Mouse (Mus musculus) heart, embryonic 10.5 days (tissue): ENCODE results near the gene 1700037H04Rik. TPM values are rescaled to one million over a fixed set of nuclear protein-coding genes. Genes with fewer than 3 reads are reported as not detected.

Experiments
- DNase-seq: peaks from one replicate; pipeline ENCODE4 v3.0.0-alpha.2; 2017; ENCODE audit warnings: low spot score
- H3K27ac ChIP-seq: fragments of 300-500 bp; sonication (generic); 2 replicates; pipeline ENCODE4 v1.5.1; 2016; ENCODE audit warnings: mild to moderate bottlenecking
- H3K27me3 ChIP-seq: fragments of 300-500 bp; sonication (generic); 2 replicates; pipeline ENCODE4 v1.6.1; 2016; ENCODE audit warnings: mild to moderate bottlenecking; ENCODE audit not compliant: poor library complexity, insufficient read depth, severe bottlenecking
- H3K36me3 ChIP-seq: fragments of 300-500 bp; sonication (generic); 2 replicates; pipeline ENCODE4 v1.6.1; 2016; ENCODE audit warnings: mild to moderate bottlenecking, moderate library complexity
- H3K4me1 ChIP-seq: fragments of 300-500 bp; sonication (generic); 2 replicates; pipeline ENCODE4 v1.6.1; 2016; ENCODE audit warnings: mild to moderate bottlenecking
- H3K4me3 ChIP-seq: fragments of 300-500 bp; sonication (generic); 2 replicates; pipeline ENCODE4 v1.5.1; 2016; ENCODE audit warnings: mild to moderate bottlenecking, moderate library complexity
- H3K9me3 ChIP-seq: fragments of 300-500 bp; sonication (generic); 2 replicates; pipeline ENCODE4 v1.6.1; 2016; ENCODE audit warnings: mild to moderate bottlenecking, moderate library complexity
- WGBS: fragments of 180-500 bp; shearing (Covaris S2); methylation state at CpG from one replicate; pipeline ENCODE4 v1.1.7; 2016; 5-methylcytosine and 5-hydroxymethylcytosine counted together
- polyA plus RNA-seq: library from polyadenylated mRNA; unstranded; fragments of >200 nt; fragmentation: Nextera tagmentation; extraction: Ambion mirVana; gene quantifications from 2 replicates; pipeline ENCODE4 v1.2.1, GENCODE M21; 2016

Gene 1700037H04Rik
- polyA plus RNA-seq, 1 experiment from 2014 or later = 82.6 TPM

GRCm38 (mm10) chr2:131190344-131191004 is 30.6 kb upstream of the 1700037H04Rik start:
- Histone ChIP-seq H3K36me3 (peaks cover 48% of the 10 kb centered on the region), H3K27ac (0 out of 2 replicates have a peak overlapping the region, but pooled peaks have one; percentile 69)

DNA sequence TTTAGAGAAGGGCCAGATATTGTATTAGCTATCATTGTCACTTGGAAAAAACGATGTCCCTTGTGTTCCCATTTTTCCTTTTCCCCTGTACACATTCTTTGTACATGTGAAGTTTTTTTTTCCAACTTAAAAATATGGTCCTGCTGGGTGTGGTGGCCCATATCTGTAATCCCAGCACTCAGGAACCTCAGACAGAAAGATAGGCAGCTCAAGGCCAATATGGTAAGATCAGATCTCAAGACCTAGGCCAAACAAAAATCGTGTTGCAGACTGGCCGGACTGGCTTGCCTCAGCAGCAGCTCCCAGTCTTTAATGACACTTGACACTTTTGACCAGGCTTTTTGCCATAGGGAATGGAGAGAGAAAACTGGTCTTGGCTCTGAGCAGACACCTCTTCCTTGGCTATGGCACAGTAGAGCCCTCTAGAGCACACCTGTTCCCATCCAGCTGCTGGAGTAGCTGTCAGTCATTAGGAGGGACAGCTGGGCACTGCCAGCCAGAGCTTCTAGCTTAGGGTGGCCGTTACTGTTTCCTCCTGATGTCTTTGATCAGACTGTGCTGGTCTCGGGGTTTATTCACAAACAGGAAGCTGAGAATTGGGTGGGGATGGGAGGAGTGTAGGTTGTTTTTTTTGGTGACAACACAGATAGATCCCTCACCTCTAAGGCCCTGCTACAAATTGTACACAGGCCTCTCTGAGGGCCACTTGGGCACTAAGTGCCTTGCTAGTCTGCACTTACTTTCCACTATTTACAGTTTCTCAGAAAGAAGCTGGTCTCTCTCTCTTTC is 29.8 kb upstream of the 1700037H04Rik start:
- peaks cover 38% of the 10 kb centered on the region for H3K4me1 ChIP-seq
- no peak overlapping the region for H3K4me3 ChIP-seq
- DNase-seq = no peak

More at GRCm38 (mm10) chr2:131190344-131191004, 30.6 kb upstream of the 1700037H04Rik start:
- DNase-seq = no peak
- Histone ChIP-seq H3K4me3 (no peak overlapping the region), H3K9me3 (no peaks in the 10 kb centered on the region), H3K27me3 (no peaks in the 10 kb centered on the region), H3K4me1 (peaks cover 38% of the 10 kb centered on the region)
- 48% methylated on average over 10 of the region's 10 CpGs for WGBS

DNA sequence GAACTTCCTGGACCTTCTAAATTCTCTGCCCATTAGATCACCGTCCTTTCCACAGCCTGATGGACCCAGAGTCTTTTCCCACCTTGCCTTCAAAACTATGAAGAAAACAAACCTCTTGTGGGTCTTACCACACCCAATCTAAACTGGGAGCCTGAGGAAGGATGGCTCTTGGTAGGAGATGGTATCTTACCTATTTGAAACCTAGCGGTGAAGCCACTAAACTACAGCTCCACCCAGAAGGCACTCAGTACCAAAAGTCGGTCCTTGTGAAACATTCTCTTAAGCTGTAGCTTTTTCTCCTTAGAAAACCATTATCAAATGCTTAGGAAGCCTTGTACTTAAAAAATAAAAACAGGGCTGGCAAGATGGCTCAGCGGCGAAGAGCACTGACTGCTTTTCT is 28.4 kb upstream of the 1700037H04Rik start:
- DNase-seq = no peak
- Histone ChIP-seq H3K27ac (no peak overlapping the region), H3K36me3 (peaks cover 27% of the 10 kb centered on the region), H3K9me3 (no peaks in the 10 kb centered on the region), H3K4me1 (peaks cover 38% of the 10 kb centered on the region), H3K4me3 (peak overlapping the region; percentile 72; the same call in 1 of the 2 replicates), H3K27me3 (0 out of 2 replicates have a peak, but pooled peaks cover 3% of the 10 kb centered on the region)
- 88% methylated on average over 5 of the region's 5 CpGs for WGBS

More for the DNA sequence above, 29.8 kb upstream of the 1700037H04Rik start:
- peaks cover 41% of the 10 kb centered on the region for H3K36me3 ChIP-seq
- H3K9me3 ChIP-seq = no peaks in the 10 kb centered on the region
- H3K27me3 ChIP-seq = no peaks in the 10 kb centered on the region
- peak overlapping the region; percentile 69; the same call in 1 of the 2 replicates for H3K27ac ChIP-seq
- 50% methylated on average over 5 of the region's 5 CpGs for WGBS

DNA sequence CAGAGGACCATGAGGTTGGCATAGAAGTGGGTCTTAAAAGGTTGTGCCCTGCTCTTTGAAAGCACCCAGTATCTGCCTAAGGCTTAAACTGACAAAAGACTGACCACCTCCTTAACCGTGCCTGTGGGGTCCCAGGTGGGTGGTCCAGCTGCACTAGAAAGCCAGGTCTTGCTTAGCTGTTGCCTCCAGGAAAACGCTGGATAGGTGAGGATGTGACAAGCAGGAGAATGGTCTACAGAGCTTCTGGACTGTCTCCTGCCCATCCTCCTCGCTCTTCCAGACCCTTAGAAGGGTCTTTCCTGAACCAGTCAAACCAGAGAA is 27.7 kb upstream of the 1700037H04Rik start:
- DNase-seq = no peak
- H3K27ac ChIP-seq = peak overlapping the region; percentile 89
- H3K27me3 ChIP-seq = 0 out of 2 replicates have a peak, but pooled peaks cover 4% of the 10 kb centered on the region
- H3K9me3 ChIP-seq = no peaks in the 10 kb centered on the region
- peaks cover 19% of the 10 kb centered on the region for H3K36me3 ChIP-seq
- 25% methylated on average over 3 of the region's 3 CpGs for WGBS
- peaks cover 38% of the 10 kb centered on the region for H3K4me1 ChIP-seq
- H3K4me3 ChIP-seq = peak overlapping the region; percentile 72

DNA sequence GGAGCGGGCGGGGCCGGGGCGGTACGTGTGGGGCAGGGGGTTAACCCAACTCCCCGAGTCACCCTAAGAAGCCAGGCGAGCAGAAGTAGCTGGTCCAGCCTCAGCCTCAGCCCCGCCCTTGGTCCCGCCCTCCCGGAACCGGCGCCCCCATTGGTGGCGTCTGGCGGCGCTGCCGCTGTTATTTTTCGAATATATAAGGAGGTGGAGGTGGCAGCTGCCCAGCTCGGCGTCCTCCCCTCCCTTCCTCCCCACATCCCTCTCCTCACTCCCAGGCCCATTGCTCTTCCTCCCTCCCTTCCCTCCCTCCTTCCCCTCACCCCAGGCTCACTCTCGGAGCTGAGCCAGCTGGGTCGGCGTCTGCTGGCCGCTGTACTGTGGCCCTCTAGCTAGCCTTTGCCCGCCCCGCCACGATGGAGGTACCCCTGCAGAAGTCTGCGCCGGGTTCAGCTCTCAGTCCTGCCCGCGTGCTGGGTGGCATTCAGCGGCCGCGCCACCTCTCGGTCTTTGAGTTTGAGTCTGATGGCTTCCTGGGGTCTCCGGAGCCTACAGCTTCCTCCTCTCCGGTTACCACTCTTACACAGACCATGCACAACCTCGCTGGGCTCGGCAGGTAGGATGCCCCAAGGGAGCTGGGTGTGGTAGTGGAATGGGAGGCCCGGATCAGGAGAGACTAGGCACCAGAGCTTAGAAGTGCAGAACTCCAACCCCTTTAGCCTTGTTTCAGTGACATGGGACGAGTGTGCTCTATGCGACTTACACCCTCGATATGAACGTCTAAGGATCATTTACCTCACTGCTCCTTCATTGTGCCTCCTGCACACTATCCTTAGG is 27.1 kb upstream of the 1700037H04Rik start, which contains the start of the genes Cdc25b and Spef1:
Gene Cdc25b (plus strand): TSS at position 179 of the 831 bp plus-strand sequence.
Gene Spef1 (minus strand): TSS at position 512 of the 831 bp plus-strand sequence.
- WGBS = under 1% methylated on average over 42 of the region's 43 CpGs
- peak within 1 kb of the TSS; percentile 89 for H3K27ac ChIP-seq
- H3K4me3 ChIP-seq = peak within 1 kb of the TSS; percentile 72
- peaks cover 38% of the 10 kb centered on the region for H3K4me1 ChIP-seq
- peaks cover 16% of the 10 kb centered on the region for H3K36me3 ChIP-seq
- H3K9me3 ChIP-seq = no peaks in the 10 kb centered on the region
- peak; percentile 95 for DNase-seq
- H3K27me3 ChIP-seq = 0 out of 2 replicates have a peak, but pooled peaks cover 4% of the 10 kb centered on the region

GRCm38 (mm10) chr2:131186343-131186742 is 26.5 kb upstream of the 1700037H04Rik start:
- H3K36me3 ChIP-seq = peaks cover 10% of the 10 kb centered on the region
- peaks cover 38% of the 10 kb centered on the region for H3K4me1 ChIP-seq
- H3K9me3 ChIP-seq = no peaks in the 10 kb centered on the region
- WGBS = 1% methylated on average over 14 of the region's 14 CpGs
- H3K27me3 ChIP-seq = 0 out of 2 replicates have a peak, but pooled peaks cover 4% of the 10 kb centered on the region
- peak overlapping the region; percentile 72 for H3K4me3 ChIP-seq
- DNase-seq = peak; percentile 89
- H3K27ac ChIP-seq = peak overlapping the region; percentile 89

DNA sequence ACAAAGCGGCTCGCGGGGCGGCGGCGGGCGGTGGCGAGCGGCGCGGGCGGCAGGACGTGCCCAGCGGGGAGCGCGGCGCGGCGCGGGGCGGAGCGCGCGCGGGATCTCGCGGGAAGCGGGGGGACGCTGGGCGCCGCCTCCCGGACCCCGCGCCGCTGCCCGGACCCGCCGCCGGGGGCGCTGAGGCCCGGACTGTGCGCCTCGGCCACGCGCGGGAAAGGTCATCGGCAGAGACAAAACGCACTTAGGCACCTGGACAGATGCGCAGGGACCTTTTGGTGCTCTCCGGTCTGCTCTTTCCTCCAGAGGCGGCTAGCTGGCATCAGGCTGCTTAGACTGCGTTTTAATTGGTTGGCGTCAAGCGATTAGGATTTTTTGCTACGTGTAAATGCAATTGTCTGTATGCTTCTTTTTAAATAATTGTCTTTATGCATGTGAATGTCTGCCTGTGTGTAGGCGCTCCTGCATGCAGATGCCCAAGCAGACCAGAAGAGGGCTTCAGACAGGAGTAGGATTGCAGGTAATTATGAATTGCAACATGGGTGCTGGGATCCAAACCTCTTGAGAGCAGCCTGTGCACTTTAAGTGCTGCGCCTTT is 20.2 kb upstream of the 1700037H04Rik start, which contains the start of gene Cenpb:
Gene Cenpb (minus strand): TSS at position 78 of the 598 bp plus-strand sequence.
- H3K9me3 ChIP-seq = no peaks in the 10 kb centered on the region
- H3K36me3 ChIP-seq = peaks cover 14% of the 10 kb centered on the region
- 5% methylated on average over 39 of the region's 57 CpGs for WGBS
- no peak for DNase-seq
- H3K27me3 ChIP-seq = 0 out of 2 replicates have a peak, but pooled peaks cover 4% of the 10 kb centered on the region
- H3K4me1 ChIP-seq = peaks cover 32% of the 10 kb centered on the region
- H3K27ac ChIP-seq = peak within 1 kb of the TSS; percentile 92
- peak within 1 kb of the TSS; percentile 81 for H3K4me3 ChIP-seq

DNA sequence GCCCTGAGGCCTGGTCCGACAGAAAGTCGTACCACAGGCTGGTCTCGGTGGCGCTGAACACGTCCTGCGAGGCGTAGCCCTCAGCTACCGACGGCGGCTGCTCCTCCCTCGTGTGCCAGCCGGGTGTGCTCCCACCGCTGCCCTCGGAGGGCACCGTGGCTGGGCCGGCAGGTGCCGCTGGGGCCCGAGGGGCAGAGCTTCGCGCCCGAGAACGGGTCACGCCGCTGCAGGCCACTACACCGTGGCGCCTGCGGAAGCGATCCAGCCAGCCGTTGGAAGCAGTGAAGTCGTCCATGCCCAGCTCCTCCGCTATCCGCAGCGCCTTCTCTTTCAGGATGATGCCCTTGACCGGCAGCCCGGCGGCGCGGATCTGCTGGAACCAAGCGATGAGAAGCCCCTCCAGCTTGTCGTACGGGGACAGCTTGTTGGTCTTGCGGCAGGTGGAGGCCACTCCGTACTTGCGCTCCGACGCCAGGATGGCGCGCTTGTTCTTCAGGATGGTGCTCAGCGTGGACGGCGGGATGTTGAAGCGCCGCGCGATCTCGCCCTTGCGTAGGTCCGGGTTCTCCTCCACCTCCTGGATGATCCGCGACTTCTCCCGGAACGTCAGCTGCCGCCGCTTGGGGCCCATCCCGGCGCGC is 19.5 kb upstream of the 1700037H04Rik start:
- peak; percentile 84 for DNase-seq
- H3K36me3 ChIP-seq = peaks cover 14% of the 10 kb centered on the region
- H3K4me1 ChIP-seq = peaks cover 37% of the 10 kb centered on the region
- H3K4me3 ChIP-seq = peak overlapping the region; percentile 81
- H3K27me3 ChIP-seq = 0 out of 2 replicates have a peak, but pooled peaks cover 4% of the 10 kb centered on the region
- H3K27ac ChIP-seq = peak overlapping the region; percentile 92
- WGBS = under 1% methylated on average over 67 of the region's 67 CpGs
- H3K9me3 ChIP-seq = no peaks in the 10 kb centered on the region

DNA sequence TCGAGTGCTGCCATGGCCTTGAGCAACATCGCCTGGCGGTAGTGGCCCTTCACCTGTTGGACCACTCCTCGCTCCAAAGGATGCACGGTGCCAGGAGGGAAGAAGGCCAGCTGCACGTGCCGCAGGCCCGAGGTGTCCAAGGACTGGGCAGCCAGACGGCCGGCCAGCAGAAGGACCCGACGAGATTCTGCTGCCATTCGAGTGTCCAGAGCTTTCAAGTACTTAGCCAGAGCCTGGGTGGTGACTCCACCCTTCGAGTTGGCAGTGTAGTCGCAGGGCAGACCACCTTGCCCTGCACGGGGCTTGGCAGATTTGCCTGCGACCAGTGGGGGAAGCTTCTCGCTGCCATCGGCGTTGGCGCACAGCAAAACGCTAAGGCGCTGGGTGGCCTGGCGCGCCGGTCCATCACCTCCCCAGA is 19.0 kb upstream of the 1700037H04Rik start:
- DNase-seq = peak; percentile 82
- WGBS = 37% methylated on average over 26 of the region's 26 CpGs

DNA sequence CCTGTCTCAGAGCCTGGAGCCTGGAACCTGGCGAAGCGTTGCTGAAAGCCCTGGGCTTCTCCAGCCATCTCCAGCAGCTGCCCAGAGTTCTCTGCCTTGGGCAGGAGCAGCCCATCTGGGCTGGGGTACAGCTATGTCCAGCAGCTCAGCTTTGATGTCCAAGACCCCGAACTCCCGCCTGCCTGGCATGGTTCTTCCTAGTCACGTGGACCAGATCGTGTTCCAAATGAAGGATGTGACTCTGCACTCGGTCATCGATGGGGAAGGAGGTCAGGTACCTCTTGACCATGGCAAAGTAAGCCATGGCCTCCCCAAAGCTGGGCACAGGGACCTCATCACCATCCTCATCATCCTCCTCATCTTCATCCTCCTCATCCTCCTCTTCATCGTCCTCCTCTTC is 18.1 kb upstream of the 1700037H04Rik start:
- Histone ChIP-seq H3K36me3 (peaks cover 14% of the 10 kb centered on the region), H3K27ac (peak overlapping the region; percentile 16; the same call in 1 of the 2 replicates), H3K9me3 (no peaks in the 10 kb centered on the region), H3K4me3 (peak overlapping the region; percentile 81; the same call in 1 of the 2 replicates), H3K4me1 (peaks cover 40% of the 10 kb centered on the region), H3K27me3 (peaks cover 13% of the 10 kb centered on the region)
- 85% methylated on average over 9 of the region's 9 CpGs for WGBS
- no peak for DNase-seq

More for the DNA sequence above, 19.0 kb upstream of the 1700037H04Rik start:
- Histone ChIP-seq H3K4me3 (peak overlapping the region; percentile 81), H3K27me3 (peaks cover 9% of the 10 kb centered on the region), H3K9me3 (no peaks in the 10 kb centered on the region), H3K27ac (peak overlapping the region; percentile 92), H3K36me3 (peaks cover 14% of the 10 kb centered on the region), H3K4me1 (peaks cover 40% of the 10 kb centered on the region)

GRCm38 (mm10) chr2:131176491-131176890 is 16.6 kb upstream of the 1700037H04Rik start:
- no peak for DNase-seq
- peaks cover 28% of the 10 kb centered on the region for H3K27me3 ChIP-seq
- 61% methylated on average over 5 of the region's 5 CpGs for WGBS
- peaks cover 14% of the 10 kb centered on the region for H3K36me3 ChIP-seq
- H3K27ac ChIP-seq = no peak overlapping the region
- H3K4me3 ChIP-seq = no peak overlapping the region
- peaks cover 46% of the 10 kb centered on the region for H3K4me1 ChIP-seq
- H3K9me3 ChIP-seq = no peaks in the 10 kb centered on the region
